Mouse (Mus musculus) embryonic fibroblast, embryonic 13.5 days (primary cell): ENCODE results near the gene B3galt5.

Source experiments
- CTCF ChIP-seq: IDR thresholded peaks from 2 replicates; pipeline ENCODE4 v1.5.1; 2011; ENCODE audit warnings: mild to moderate bottlenecking, control low read depth, low read length, moderate library complexity, borderline replicate concordance; ENCODE audit not compliant: insufficient read depth
- POLR2A ChIP-seq: IDR thresholded peaks from 2 replicates; pipeline ENCODE4 v1.6.1; 2011; ENCODE audit warnings: low read depth, mild to moderate bottlenecking, control low read depth, low read length, moderate library complexity

GRCm38 (mm10) chr16:96221959-96222358 is 13.6 kb upstream of the B3galt5 start:
- TF ChIP-seq POLR2A = no peak
- no peak for TF ChIP-seq CTCF
